Mouse (Mus musculus) cerebellum, adult 8-10 months (tissue): ENCODE data around the gene Nxpe5.
A peak's percentile ranks its signal among the peaks of the same experiment; 100 is the strongest.

Source experiments
- DNase-seq: peaks from one replicate; pipeline ENCODE4 v3.0.0; 2022

The Nxpe5 gene

GRCm38 (mm10) chr5:138255353-138256093 lies 29.8 kb downstream of the Nxpe5 start, which contains the start of gene Lamtor4:
Gene Lamtor4 (plus strand): TSS chr5:138255482.
- DNase-seq: peak; percentile 93

GRCm38 (mm10) chr5:138256094-138256467 lies 30.4 kb downstream of the Nxpe5 start:
- no peak for DNase-seq

GRCm38 (mm10) chr5:138256966-138257584 lies 31.4 kb downstream of the Nxpe5 start:
- DNase-seq: no peak

GRCm38 (mm10) chr5:138257585-138257978 lies 31.9 kb downstream of the Nxpe5 start:
- no peak for DNase-seq

- no peak for DNase-seq
Observed at GRCm38 (mm10) chr5:138258078-138258477, 32.4 kb downstream of the Nxpe5 start.

- no peak for DNase-seq
Observed at GRCm38 (mm10) chr5:138258542-138258941, 32.8 kb downstream of the Nxpe5 start.

- no peak for DNase-seq
Observed at GRCm38 (mm10) chr5:138258993-138259392, 33.3 kb downstream of the Nxpe5 start.

GRCm38 (mm10) chr5:138260051-138260450 lies 34.4 kb downstream of the Nxpe5 start:
- DNase-seq: no peak

- DNase-seq: no peak
Observed at GRCm38 (mm10) chr5:138260834-138261233, 35.1 kb downstream of the Nxpe5 start.

- no peak for DNase-seq
Observed at GRCm38 (mm10) chr5:138262001-138262400, 36.3 kb downstream of the Nxpe5 start.

GRCm38 (mm10) chr5:138262582-138263240 lies 37.0 kb downstream of the Nxpe5 start:
- DNase-seq: no peak

- peak; percentile 87 for DNase-seq
Observed at GRCm38 (mm10) chr5:138263260-138264206, 37.8 kb downstream of the Nxpe5 start, which contains the start of gene BC037034. Gene BC037034 (minus strand): TSS chr5:138264033.

GRCm38 (mm10) chr5:138264207-138264578 lies 38.5 kb downstream of the Nxpe5 start:
- DNase-seq: no peak

- no peak for DNase-seq
Observed at GRCm38 (mm10) chr5:138265712-138266111, 40.0 kb downstream of the Nxpe5 start.

GRCm38 (mm10) chr5:138267114-138267513 lies 41.4 kb downstream of the Nxpe5 start:
- no peak for DNase-seq

GRCm38 (mm10) chr5:138268980-138269379 lies 43.3 kb downstream of the Nxpe5 start:
- no peak for DNase-seq

GRCm38 (mm10) chr5:138271232-138271631 lies 45.5 kb downstream of the Nxpe5 start:
- no peak for DNase-seq

- DNase-seq: no peak
Observed at GRCm38 (mm10) chr5:138272409-138272923, 46.8 kb downstream of the Nxpe5 start, which contains the start of gene Gal3st4. Gene Gal3st4 (minus strand): TSS chr5:138272840.

- DNase-seq: no peak
Observed at GRCm38 (mm10) chr5:138274186-138274585, 48.5 kb downstream of the Nxpe5 start.

GRCm38 (mm10) chr5:138275216-138276050 lies 49.7 kb downstream of the Nxpe5 start:
- DNase-seq: no peak

GRCm38 (mm10) chr5:138277994-138278393 lies 52.3 kb downstream of the Nxpe5 start:
- DNase-seq: no peak
